Mouse (Mus musculus): ENCODE measurements around the gene Sipa1l2. TPM values are rescaled to one million over a fixed set of nuclear protein-coding genes. Genes with fewer than 3 reads are reported as not detected.

Sipa1l2 gene
- polyA plus RNA-seq, 1 experiment from 2014 or later, result 14.1 TPM

GRCm38 (mm10) chr8:125474876-125475275 lies 94.7 kb downstream of the Sipa1l2 start:
- H3K4me1 ChIP-seq (ENCODE audit: control insufficient read depth, insufficient read depth, low read length), result no peaks in the 10 kb centered on the region; the same call in 1 of the 2 replicates
- DNase-seq (ENCODE audit: low spot score, missing footprints), result no peak
- no peak for ATAC-seq (ENCODE audit: low FRiP score)
- no peaks in the 10 kb centered on the region for H3K27me3 ChIP-seq (ENCODE audit: control insufficient read depth, insufficient read depth, low read length)
- no peak overlapping the region for H3K27ac ChIP-seq (ENCODE audit: low read depth, low read length)
- H3K9ac ChIP-seq (ENCODE audit: low read length), result no peak overlapping the region
- 89% methylated on average over 12 of the region's 12 CpGs for WGBS
- no peak overlapping the region for H3K4me2 ChIP-seq
- no peaks in the 10 kb centered on the region for H3K9me3 ChIP-seq (ENCODE audit: control insufficient read depth, low read length)
- 0 out of 2 replicates have a peak, but pooled peaks cover 8% of the 10 kb centered on the region for H3K36me3 ChIP-seq (ENCODE audit: control insufficient read depth, insufficient read depth, low read length)
- H3K4me3 ChIP-seq (ENCODE audit: low read depth, low read length), result no peak overlapping the region

GRCm38 (mm10) chr8:125471374-125471773 lies 98.2 kb downstream of the Sipa1l2 start:
- ATAC-seq (ENCODE audit: low FRiP score), result no peak
- no peaks in the 10 kb centered on the region for H3K9me3 ChIP-seq (ENCODE audit: control insufficient read depth, low read length)
- no peak overlapping the region for H3K4me3 ChIP-seq (ENCODE audit: low read depth, low read length)
- peaks cover 6% of the 10 kb centered on the region; the same call in 1 of the 2 replicates for H3K36me3 ChIP-seq (ENCODE audit: control insufficient read depth, insufficient read depth, low read length)
- 67% methylated on average over 9 of the region's 9 CpGs for WGBS
- DNase-seq (ENCODE audit: low spot score, missing footprints), result no peak
- no peaks in the 10 kb centered on the region; the same call in 1 of the 2 replicates for H3K4me1 ChIP-seq (ENCODE audit: control insufficient read depth, insufficient read depth, low read length)
- H3K9ac ChIP-seq (ENCODE audit: low read length), result no peak overlapping the region
- H3K4me2 ChIP-seq, result no peak overlapping the region
- no peak overlapping the region for H3K27ac ChIP-seq (ENCODE audit: low read depth, low read length)
- no peaks in the 10 kb centered on the region for H3K27me3 ChIP-seq (ENCODE audit: control insufficient read depth, insufficient read depth, low read length)

- no peak overlapping the region for H3K4me2 ChIP-seq
- peaks cover 11% of the 10 kb centered on the region for H3K4me1 ChIP-seq (ENCODE audit: control insufficient read depth, insufficient read depth, low read length)
Observed at GRCm38 (mm10) chr8:125465156-125465821, 104.3 kb downstream of the Sipa1l2 start.

GRCm38 (mm10) chr8:125462901-125463300 lies 106.7 kb downstream of the Sipa1l2 start:
- peaks cover 15% of the 10 kb centered on the region for H3K4me1 ChIP-seq (ENCODE audit: control insufficient read depth, insufficient read depth, low read length)
- H3K9ac ChIP-seq (ENCODE audit: low read length), result no peak overlapping the region
- H3K36me3 ChIP-seq (ENCODE audit: control insufficient read depth, insufficient read depth, low read length), result peaks cover 2% of the 10 kb centered on the region; the same call in 1 of the 2 replicates
- DNase-seq (ENCODE audit: low spot score, missing footprints) (no peak), ATAC-seq (ENCODE audit: low FRiP score) (no peak)
- H3K4me3 ChIP-seq (ENCODE audit: low read depth, low read length), result no peak overlapping the region
- H3K4me2 ChIP-seq, result no peak overlapping the region
- WGBS, result 54% methylated on average over 7 of the region's 7 CpGs
- no peaks in the 10 kb centered on the region for H3K27me3 ChIP-seq (ENCODE audit: control insufficient read depth, insufficient read depth, low read length)
- H3K9me3 ChIP-seq (ENCODE audit: control insufficient read depth, low read length), result no peaks in the 10 kb centered on the region
- no peak overlapping the region for H3K27ac ChIP-seq (ENCODE audit: low read depth, low read length)

More at GRCm38 (mm10) chr8:125465156-125465821, 104.3 kb downstream of the Sipa1l2 start:
- ATAC-seq (ENCODE audit: low FRiP score), result peak; percentile 70
- DNase-seq (ENCODE audit: low spot score, missing footprints), result no peak
- H3K27ac ChIP-seq (ENCODE audit: low read depth, low read length), result no peak overlapping the region
- no peaks in the 10 kb centered on the region for H3K9me3 ChIP-seq (ENCODE audit: control insufficient read depth, low read length)
- peaks cover 2% of the 10 kb centered on the region; the same call in 1 of the 2 replicates for H3K36me3 ChIP-seq (ENCODE audit: control insufficient read depth, insufficient read depth, low read length)
- WGBS, result 25% methylated on average over 6 of the region's 6 CpGs
- no peak overlapping the region for H3K4me3 ChIP-seq (ENCODE audit: low read depth, low read length)
- H3K27me3 ChIP-seq (ENCODE audit: control insufficient read depth, insufficient read depth, low read length), result no peaks in the 10 kb centered on the region
- H3K9ac ChIP-seq (ENCODE audit: low read length), result no peak overlapping the region

GRCm38 (mm10) chr8:125461504-125461903 lies 108.1 kb downstream of the Sipa1l2 start:
- no peak overlapping the region for H3K27ac ChIP-seq (ENCODE audit: low read depth, low read length)
- H3K4me1 ChIP-seq (ENCODE audit: control insufficient read depth, insufficient read depth, low read length), result peaks cover 15% of the 10 kb centered on the region
- WGBS, result 86% methylated on average over 1 of the region's 1 CpGs

GRCm38 (mm10) chr8:125460602-125461001 lies 109.0 kb downstream of the Sipa1l2 start:
- Histone ChIP-seq H3K9me3 (ENCODE audit: control insufficient read depth, low read length) (no peaks in the 10 kb centered on the region), H3K4me3 (ENCODE audit: low read depth, low read length) (no peak overlapping the region), H3K4me1 (ENCODE audit: control insufficient read depth, insufficient read depth, low read length) (peaks cover 10% of the 10 kb centered on the region), H3K9ac (ENCODE audit: low read length) (no peak overlapping the region), H3K36me3 (ENCODE audit: control insufficient read depth, insufficient read depth, low read length) (peaks cover 2% of the 10 kb centered on the region; the same call in 1 of the 2 replicates), H3K4me2 (no peak overlapping the region), H3K27me3 (ENCODE audit: control insufficient read depth, insufficient read depth, low read length) (no peaks in the 10 kb centered on the region), H3K27ac (ENCODE audit: low read depth, low read length) (no peak overlapping the region)
- WGBS, result 22% methylated on average over 6 of the region's 6 CpGs
- DNase-seq (ENCODE audit: low spot score, missing footprints), result no peak
- ATAC-seq (ENCODE audit: low FRiP score), result no peak

More at GRCm38 (mm10) chr8:125461504-125461903, 108.1 kb downstream of the Sipa1l2 start:
- Histone ChIP-seq H3K27me3 (ENCODE audit: control insufficient read depth, insufficient read depth, low read length) (no peaks in the 10 kb centered on the region), H3K9ac (ENCODE audit: low read length) (no peak overlapping the region), H3K4me2 (no peak overlapping the region), H3K9me3 (ENCODE audit: control insufficient read depth, low read length) (no peaks in the 10 kb centered on the region), H3K36me3 (ENCODE audit: control insufficient read depth, insufficient read depth, low read length) (peaks cover 2% of the 10 kb centered on the region; the same call in 1 of the 2 replicates), H3K4me3 (ENCODE audit: low read depth, low read length) (no peak overlapping the region)
- DNase-seq (ENCODE audit: low spot score, missing footprints) (no peak), ATAC-seq (ENCODE audit: low FRiP score) (no peak)

GRCm38 (mm10) chr8:125449048-125449447 lies 120.6 kb downstream of the Sipa1l2 start:
- no peak overlapping the region for H3K4me2 ChIP-seq
- H3K27me3 ChIP-seq (ENCODE audit: control insufficient read depth, insufficient read depth, low read length), result no peaks in the 10 kb centered on the region
- H3K4me1 ChIP-seq (ENCODE audit: control insufficient read depth, insufficient read depth, low read length), result 0 out of 2 replicates have a peak, but pooled peaks cover 3% of the 10 kb centered on the region
- H3K36me3 ChIP-seq (ENCODE audit: control insufficient read depth, insufficient read depth, low read length), result peaks cover 2% of the 10 kb centered on the region; the same call in 1 of the 2 replicates
- H3K27ac ChIP-seq (ENCODE audit: low read depth, low read length), result no peak overlapping the region
- 51% methylated on average over 6 of the region's 6 CpGs for WGBS
- no peak for ATAC-seq (ENCODE audit: low FRiP score)
- H3K4me3 ChIP-seq (ENCODE audit: low read depth, low read length), result no peak overlapping the region
- H3K9me3 ChIP-seq (ENCODE audit: control insufficient read depth, low read length), result no peaks in the 10 kb centered on the region
- H3K9ac ChIP-seq (ENCODE audit: low read length), result no peak overlapping the region
- DNase-seq (ENCODE audit: low spot score, missing footprints), result peak; percentile 90

- Histone ChIP-seq H3K4me1 (ENCODE audit: control insufficient read depth, insufficient read depth, low read length) (0 out of 2 replicates have a peak, but pooled peaks cover 3% of the 10 kb centered on the region), H3K4me3 (ENCODE audit: low read depth, low read length) (no peak overlapping the region), H3K9ac (ENCODE audit: low read length) (no peak overlapping the region), H3K36me3 (ENCODE audit: control insufficient read depth, insufficient read depth, low read length) (peaks cover 2% of the 10 kb centered on the region; the same call in 1 of the 2 replicates), H3K27ac (ENCODE audit: low read depth, low read length) (no peak overlapping the region), H3K4me2 (no peak overlapping the region), H3K9me3 (ENCODE audit: control insufficient read depth, low read length) (no peaks in the 10 kb centered on the region), H3K27me3 (ENCODE audit: control insufficient read depth, insufficient read depth, low read length) (no peaks in the 10 kb centered on the region)
- ATAC-seq (ENCODE audit: low FRiP score) (no peak), DNase-seq (ENCODE audit: low spot score, missing footprints) (no peak)
- 97% methylated on average over 14 of the region's 14 CpGs for WGBS
Observed at GRCm38 (mm10) chr8:125447543-125447942, 122.1 kb downstream of the Sipa1l2 start.

GRCm38 (mm10) chr8:125446236-125446635 lies 123.4 kb downstream of the Sipa1l2 start:
- ATAC-seq (ENCODE audit: low FRiP score) (no peak), DNase-seq (ENCODE audit: low spot score, missing footprints) (no peak)
- 78% methylated on average over 4 of the region's 4 CpGs for WGBS
- Histone ChIP-seq H3K9me3 (ENCODE audit: control insufficient read depth, low read length) (no peaks in the 10 kb centered on the region), H3K36me3 (ENCODE audit: control insufficient read depth, insufficient read depth, low read length) (peaks cover 6% of the 10 kb centered on the region; the same call in 1 of the 2 replicates), H3K4me1 (ENCODE audit: control insufficient read depth, insufficient read depth, low read length) (0 out of 2 replicates have a peak, but pooled peaks cover 3% of the 10 kb centered on the region), H3K4me2 (no peak overlapping the region), H3K27ac (ENCODE audit: low read depth, low read length) (no peak overlapping the region), H3K27me3 (ENCODE audit: control insufficient read depth, insufficient read depth, low read length) (no peaks in the 10 kb centered on the region), H3K4me3 (ENCODE audit: low read depth, low read length) (no peak overlapping the region), H3K9ac (ENCODE audit: low read length) (no peak overlapping the region)

Data from midbrain, embryonic 11.5 days (tissue).